Mouse (Mus musculus) adrenal gland, postnatal 14 days (tissue): ENCODE measurements around the gene Myl4. TPM values are rescaled to one million over a fixed set of nuclear protein-coding genes. Genes with fewer than 3 reads are reported as not detected.

ENCODE experiments used
- DNase-seq: peaks from one replicate; pipeline ENCODE4 v3.0.0; 2021; ENCODE audit warnings: mixed read lengths
- total RNA-seq: library from RNA; stranded (reverse); gene quantifications from 2 replicates; pipeline ENCODE4 v1.2.3, GENCODE M21; 2021

The Myl4 gene
- total RNA-seq, 1 experiment from 2014 or later, result 4.3 TPM

GRCm38 (mm10) chr11:104607491-104608245, 57.2 kb downstream of the Myl4 start, which contains the start of gene Itgb3:
Itgb3 (plus strand) TSS chr11:104608000.
- peak; percentile 91 for DNase-seq

DNA sequence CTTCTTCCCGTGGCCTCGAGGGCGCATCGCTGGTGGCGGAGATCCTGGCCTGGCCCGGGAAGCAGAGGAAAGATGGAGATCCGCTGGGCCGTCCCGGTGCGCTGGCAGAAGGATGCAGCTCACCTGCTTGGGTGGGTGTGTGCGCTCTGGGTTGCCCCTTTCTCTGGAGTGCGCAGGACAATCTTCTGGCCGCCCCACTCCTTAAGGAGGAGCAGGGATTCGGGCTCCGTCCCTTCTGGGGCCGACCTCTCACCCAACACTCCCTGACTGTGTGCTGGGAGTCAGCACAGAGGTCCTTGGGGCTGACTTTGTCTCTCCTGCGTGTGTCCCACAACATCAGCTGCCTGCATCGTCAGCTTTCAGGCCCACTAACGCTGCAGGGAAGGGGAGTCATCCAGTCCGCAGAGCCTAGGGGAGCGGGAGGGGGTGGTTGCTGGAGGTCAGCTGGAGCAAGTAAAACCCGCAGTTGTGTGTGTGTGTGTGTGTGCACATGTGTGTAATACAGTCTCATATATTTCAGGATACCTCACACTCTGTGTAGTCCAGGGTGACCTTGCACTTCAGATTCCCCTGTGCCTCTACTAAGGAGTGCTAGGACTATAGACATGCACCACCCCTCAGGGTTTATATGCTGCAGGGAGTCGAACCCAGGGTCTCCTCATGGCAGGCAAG, 57.9 kb downstream of the Myl4 start:
- DNase-seq, result no peak

GRCm38 (mm10) chr11:104609033-104609684, 58.7 kb downstream of the Myl4 start:
- DNase-seq, result no peak

GRCm38 (mm10) chr11:104609733-104610132, 59.3 kb downstream of the Myl4 start:
- no peak for DNase-seq

DNA sequence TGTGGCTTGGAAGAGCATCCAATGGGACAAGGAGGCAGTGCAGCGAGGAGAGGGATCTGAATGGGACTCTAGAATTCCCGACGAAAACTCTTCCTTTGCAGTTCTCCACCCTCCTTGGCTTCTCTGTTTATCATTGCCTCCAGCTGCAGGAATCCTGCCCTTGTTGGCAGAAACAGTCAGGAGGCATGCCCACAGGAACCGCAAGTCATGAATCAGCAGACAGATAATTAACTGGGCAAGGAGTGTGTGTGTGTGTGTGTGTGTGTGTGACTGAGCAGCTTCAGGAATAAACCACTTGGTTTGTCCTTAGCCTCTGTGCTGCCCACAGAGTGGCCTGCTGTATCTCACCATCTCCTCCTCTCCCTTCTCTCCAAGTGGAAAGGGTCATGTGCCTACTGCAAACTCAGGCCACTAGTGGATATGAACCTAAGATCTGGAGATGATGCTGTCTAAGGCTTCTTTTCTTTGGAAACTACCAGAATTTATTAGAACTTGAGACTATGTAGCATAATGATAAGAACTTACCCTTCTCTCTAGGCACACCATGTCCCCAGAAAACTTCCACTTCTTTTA, 61.2 kb downstream of the Myl4 start:
- peak; percentile 54 for DNase-seq

GRCm38 (mm10) chr11:104613551-104613950, 63.1 kb downstream of the Myl4 start:
- DNase-seq, result no peak

DNA sequence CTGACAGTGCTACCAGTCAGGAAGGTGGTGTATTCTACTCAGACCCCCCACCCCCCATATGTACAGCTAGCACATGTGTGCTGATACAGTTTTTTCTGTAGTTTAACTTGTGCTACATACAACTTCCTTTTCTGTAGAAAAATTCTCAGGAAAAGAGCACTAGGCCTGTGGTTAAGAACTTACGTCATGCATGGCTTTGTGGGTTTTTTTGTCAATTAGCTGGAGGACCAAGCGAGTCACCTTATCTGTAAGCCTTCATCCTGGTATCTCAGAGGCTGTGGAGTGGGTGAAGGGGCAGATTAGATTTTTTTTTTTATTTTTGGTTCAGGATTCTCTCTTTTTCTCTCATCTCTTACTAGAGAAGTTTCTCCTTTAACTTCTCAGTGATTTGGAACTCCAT, 63.7 kb downstream of the Myl4 start:
- no peak for DNase-seq

- DNase-seq, result no peak
Measured at GRCm38 (mm10) chr11:104616182-104616581, 65.7 kb downstream of the Myl4 start.

GRCm38 (mm10) chr11:104618638-104619076, 68.2 kb downstream of the Myl4 start:
- DNase-seq, result peak; percentile 74

DNA sequence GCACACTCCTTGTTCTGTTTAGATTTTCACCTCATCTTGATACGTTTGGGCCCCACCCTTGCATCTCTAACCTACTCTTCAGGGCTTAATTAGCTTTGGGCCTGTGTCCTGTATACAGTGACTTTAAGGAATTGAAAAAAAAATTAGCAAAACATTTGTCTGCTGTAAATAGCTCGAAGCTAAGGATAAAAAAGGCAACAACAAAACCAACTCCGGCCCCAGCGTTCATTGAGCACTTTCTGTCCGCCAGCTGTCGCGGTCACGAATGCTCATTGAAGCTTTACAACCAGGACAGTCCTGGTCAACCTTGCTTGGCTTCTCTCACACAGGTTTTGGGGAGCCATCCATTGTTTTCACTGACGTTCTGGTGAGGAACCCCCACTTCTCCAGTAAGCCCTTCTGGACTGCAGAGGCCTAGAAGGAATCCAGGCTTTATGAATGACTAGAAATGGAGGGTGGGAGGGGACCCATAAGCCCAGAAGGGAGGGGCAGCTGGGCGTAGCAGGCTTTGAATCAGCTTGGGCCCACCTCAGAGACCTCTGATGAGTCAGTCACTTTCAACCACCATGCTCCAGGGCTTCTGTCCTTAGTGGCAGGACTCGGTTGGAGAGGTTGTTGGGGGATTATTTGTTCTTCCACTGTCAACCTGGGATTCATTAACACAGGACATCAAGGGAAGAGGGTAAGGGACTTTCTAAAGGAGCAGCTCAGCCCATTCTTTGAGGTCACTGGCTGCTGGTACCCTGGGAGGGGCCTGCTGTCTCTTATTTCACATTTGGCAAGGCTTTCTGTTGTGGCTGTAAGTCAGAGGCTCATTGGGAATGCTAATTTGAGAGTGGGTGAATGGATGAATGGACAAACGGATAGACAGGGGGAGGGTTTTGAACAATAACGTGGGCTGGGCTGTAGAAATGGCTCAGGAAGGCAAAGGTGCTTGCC, 68.9 kb downstream of the Myl4 start:
- no peak for DNase-seq

GRCm38 (mm10) chr11:104622040-104622962, 71.8 kb downstream of the Myl4 start:
- DNase-seq, result no peak

GRCm38 (mm10) chr11:104624791-104625391, 74.4 kb downstream of the Myl4 start:
- DNase-seq, result peak; percentile 49

- DNase-seq, result peak; percentile 44
Measured at GRCm38 (mm10) chr11:104625453-104626402, 75.3 kb downstream of the Myl4 start.

GRCm38 (mm10) chr11:104626635-104627034, 76.2 kb downstream of the Myl4 start:
- DNase-seq, result no peak

GRCm38 (mm10) chr11:104627616-104628301, 77.3 kb downstream of the Myl4 start:
- DNase-seq, result peak; percentile 54

GRCm38 (mm10) chr11:104628566-104628965, 78.1 kb downstream of the Myl4 start:
- DNase-seq, result no peak

- DNase-seq, result no peak
Measured at GRCm38 (mm10) chr11:104630185-104630835, 79.8 kb downstream of the Myl4 start.

- peak; percentile 72 for DNase-seq
Measured at GRCm38 (mm10) chr11:104631306-104631705, 80.8 kb downstream of the Myl4 start.
